Mouse (Mus musculus) liver, adult 2 months (tissue): ENCODE data around the gene Ndufaf7. TPM values are rescaled to one million over a fixed set of nuclear protein-coding genes. Genes with fewer than 3 reads are reported as not detected.
A peak's percentile ranks its signal among the peaks of the same experiment; 100 is the strongest.

Source experiments
- DNase-seq: peaks from one replicate; pipeline ENCODE4 v3.0.0-alpha.2; 2011; ENCODE audit warnings: low read depth, low spot score; ENCODE audit errors: extremely low read depth
- H3K27ac ChIP-seq: fragments of 200-500 bp; replicated peaks from 2 replicates; pipeline ENCODE4 v1.5.1; 2012; ENCODE audit warnings: low read depth, mild to moderate bottlenecking, control low read depth, inconsistent platforms, low read length; ENCODE audit not compliant: insufficient read depth
- H3K27me3 ChIP-seq: fragments of 200-500 bp; 2 replicates; pipeline ENCODE4 v1.6.1; 2012; ENCODE audit warnings: mild to moderate bottlenecking, moderate library complexity, low read length, inconsistent platforms; ENCODE audit not compliant: control insufficient read depth, insufficient read depth
- H3K36me3 ChIP-seq: fragments of 200-500 bp; 2 replicates; pipeline ENCODE4 v1.6.1; 2012; ENCODE audit warnings: low read length, inconsistent platforms; ENCODE audit not compliant: control insufficient read depth, insufficient read depth
- H3K4me1 ChIP-seq: fragments of 200-500 bp; 2 replicates; pipeline ENCODE4 v1.6.1; 2011; ENCODE audit warnings: low read length; ENCODE audit not compliant: control insufficient read depth, insufficient read depth
- H3K4me3 ChIP-seq: fragments of 200-500 bp; 2 replicates; pipeline ENCODE4 v1.5.1; 2011; ENCODE audit warnings: low read depth, mild to moderate bottlenecking, control low read depth, low read length, moderate library complexity; ENCODE audit not compliant: insufficient read depth
- H3K79me2 ChIP-seq: fragments of 200-500 bp; 2 replicates; pipeline ENCODE4 v1.6.1; 2012; ENCODE audit warnings: inconsistent platforms, mild to moderate bottlenecking, low read length, moderate library complexity; ENCODE audit not compliant: control insufficient read depth, insufficient read depth
- H3K9ac ChIP-seq: fragments of 200-500 bp; 2 replicates; pipeline ENCODE4 v1.6.1; 2012; ENCODE audit warnings: low read depth, mild to moderate bottlenecking, control low read depth, inconsistent platforms, low read length
- CTCF ChIP-seq: fragments of 200-500 bp; IDR thresholded peaks from 2 replicates; pipeline ENCODE4 v1.5.1; 2011; ENCODE audit warnings: low read depth, low read length, control low read depth
- POLR2A ChIP-seq: fragments of 200-500 bp; IDR thresholded peaks from 2 replicates; pipeline ENCODE4 v1.6.1; 2011; ENCODE audit warnings: low read length, control low read depth; ENCODE audit not compliant: insufficient read depth; ENCODE audit errors: extremely low read depth
- WGBS: fragments of 180-500 bp; shearing (Covaris S2); methylation state at CpG from one replicate; pipeline ENCODE4 v1.1.7; 2018; 5-methylcytosine and 5-hydroxymethylcytosine counted together
- polyA plus RNA-seq: library from polyadenylated mRNA; depleted of rRNA; stranded (reverse); fragments of >200 nt; gene quantifications from 2 replicates; pipeline ENCODE4 v1.2.3, GENCODE M21; 2012
- total RNA-seq: library from RNA; depleted of rRNA; stranded (reverse); fragments of >200 nt; gene quantifications from 2 replicates; pipeline ENCODE4 v1.2.3, GENCODE M21; 2014

Ndufaf7 gene
- total and polyA plus RNA-seq, 2 experiments, result 5.5 to 17.3 TPM

GRCm38 (mm10) chr17:78966092-78966883 is 29.4 kb downstream of the Ndufaf7 start:
- TF ChIP-seq CTCF (no peak), POLR2A (no peak)
- Histone ChIP-seq H3K27me3 (no peaks in the 10 kb centered on the region), H3K36me3 (peaks cover 58% of the 10 kb centered on the region), H3K9ac (no peak overlapping the region), H3K4me3 (no peak overlapping the region), H3K27ac (no peak overlapping the region), H3K79me2 (no peaks in the 10 kb centered on the region), H3K4me1 (no peaks in the 10 kb centered on the region)
- WGBS, result 88% methylated on average over 11 of the region's 11 CpGs
- DNase-seq, result no peak

GRCm38 (mm10) chr17:78968500-78968899 is 31.6 kb downstream of the Ndufaf7 start:
- H3K9ac ChIP-seq, result no peak overlapping the region
- H3K36me3 ChIP-seq, result peaks cover 64% of the 10 kb centered on the region
- no peak overlapping the region for H3K27ac ChIP-seq
- 36% methylated on average over 3 of the region's 3 CpGs for WGBS
- H3K27me3 ChIP-seq, result no peaks in the 10 kb centered on the region
- TF ChIP-seq CTCF, result no peak
- TF ChIP-seq POLR2A, result no peak
- peak; percentile 52 for DNase-seq
- H3K4me3 ChIP-seq, result no peak overlapping the region
- H3K4me1 ChIP-seq, result no peaks in the 10 kb centered on the region
- H3K79me2 ChIP-seq, result no peaks in the 10 kb centered on the region

- TF ChIP-seq POLR2A, result no peak
- TF ChIP-seq CTCF, result peak; percentile 46
- peaks cover 15% of the 10 kb centered on the region; the same call in 1 of the 2 replicates for H3K79me2 ChIP-seq
- H3K36me3 ChIP-seq, result peaks cover 33% of the 10 kb centered on the region
- H3K27me3 ChIP-seq, result no peaks in the 10 kb centered on the region
- peak; percentile 65 for DNase-seq
- no peak overlapping the region for H3K27ac ChIP-seq
- H3K4me3 ChIP-seq, result peak overlapping the region; percentile 87
- 37% methylated on average over 8 of the region's 8 CpGs for WGBS
- H3K9ac ChIP-seq, result no peak overlapping the region
- peaks cover 16% of the 10 kb centered on the region for H3K4me1 ChIP-seq
Observed at GRCm38 (mm10) chr17:78983166-78983565, 46.2 kb downstream of the Ndufaf7 start.

GRCm38 (mm10) chr17:78983736-78984135 is 46.8 kb downstream of the Ndufaf7 start:
- peak; percentile 88 for DNase-seq

DNA sequence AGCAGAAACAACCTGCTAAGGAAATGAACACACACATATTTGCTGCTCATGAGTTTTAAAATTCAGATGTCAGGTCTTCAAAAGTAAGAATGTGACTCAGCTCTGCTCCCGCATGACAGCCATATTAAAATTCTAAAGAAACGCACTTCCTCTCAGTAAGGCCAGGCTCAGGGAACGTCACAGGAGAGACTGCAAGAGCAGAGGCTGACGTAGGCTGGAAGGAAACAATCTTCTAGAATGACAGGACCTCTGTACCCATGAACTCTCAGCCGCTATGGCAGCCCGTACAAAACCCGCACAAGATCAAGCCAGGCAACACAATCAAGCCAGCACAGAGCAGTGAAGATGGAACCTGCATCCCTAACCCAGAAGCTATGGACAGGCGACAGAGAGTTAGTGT is 52.1 kb downstream of the Ndufaf7 start:
- 39% methylated on average over 8 of the region's 8 CpGs for WGBS

More at GRCm38 (mm10) chr17:78983736-78984135, 46.8 kb downstream of the Ndufaf7 start:
- H3K4me1 ChIP-seq, result peaks cover 16% of the 10 kb centered on the region
- TF ChIP-seq POLR2A, result no peak
- TF ChIP-seq CTCF, result no peak
- H3K36me3 ChIP-seq, result peaks cover 32% of the 10 kb centered on the region
- 22% methylated on average over 3 of the region's 3 CpGs for WGBS
- peak overlapping the region; percentile 87 for H3K4me3 ChIP-seq
- peaks cover 15% of the 10 kb centered on the region; the same call in 1 of the 2 replicates for H3K79me2 ChIP-seq
- no peaks in the 10 kb centered on the region for H3K27me3 ChIP-seq
- peak overlapping the region; percentile 81; the same call in 1 of the 2 replicates for H3K9ac ChIP-seq
- peak overlapping the region; percentile 91 for H3K27ac ChIP-seq

DNA sequence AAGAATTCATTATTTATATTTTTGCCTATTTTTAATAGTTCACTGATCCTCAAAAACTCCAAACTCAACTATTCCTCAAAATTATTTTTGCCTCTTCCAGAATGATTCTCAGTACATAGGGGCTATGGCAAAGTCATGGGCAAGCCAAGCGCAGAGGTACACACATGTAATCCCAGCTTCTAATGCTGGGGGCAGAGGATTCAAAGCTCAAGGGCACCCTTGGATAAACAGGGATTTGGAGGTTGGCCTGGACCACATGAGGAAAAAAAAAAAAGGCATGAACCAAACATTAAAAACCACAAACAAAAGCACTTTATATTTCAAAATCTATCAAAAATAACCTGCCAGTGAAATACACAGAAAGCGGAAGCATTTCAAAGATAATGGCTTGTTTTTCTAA is 54.6 kb downstream of the Ndufaf7 start:
- Histone ChIP-seq H3K36me3 (no peaks in the 10 kb centered on the region), H3K27me3 (no peaks in the 10 kb centered on the region), H3K4me1 (peaks cover 26% of the 10 kb centered on the region), H3K4me3 (no peak overlapping the region), H3K79me2 (peaks cover 2% of the 10 kb centered on the region; the same call in 1 of the 2 replicates), H3K27ac (peak overlapping the region; percentile 49), H3K9ac (no peak overlapping the region)
- DNase-seq, result peak; percentile 81
- 17% methylated on average over 2 of the region's 2 CpGs for WGBS
- TF ChIP-seq POLR2A, result no peak
- TF ChIP-seq CTCF, result no peak

More for the DNA sequence above, 52.1 kb downstream of the Ndufaf7 start:
- Histone ChIP-seq H3K9ac (no peak overlapping the region), H3K79me2 (peaks cover 12% of the 10 kb centered on the region; the same call in 1 of the 2 replicates), H3K36me3 (no peaks in the 10 kb centered on the region), H3K27me3 (no peaks in the 10 kb centered on the region), H3K27ac (no peak overlapping the region), H3K4me1 (peaks cover 20% of the 10 kb centered on the region), H3K4me3 (no peak overlapping the region)
- TF ChIP-seq POLR2A, result no peak
- DNase-seq, result peak; percentile 83
